Mouse (Mus musculus) megakaryocyte, adult 5-6 weeks (primary cell): ENCODE measurements around the gene Riiad1. TPM values are rescaled to one million over a fixed set of nuclear protein-coding genes. Genes with fewer than 3 reads are reported as not detected.

ENCODE experiments used
- ATAC-seq: 2 replicates; pipeline ENCODE4 v1.8.0; 2016; ENCODE audit warnings: mild to moderate bottlenecking, inconsistent platforms; ENCODE audit not compliant: poor library complexity, severe bottlenecking
- total RNA-seq, 2 experiments: library from RNA; stranded (forward) in 1 of 2; stranded (reverse) in 1 of 2; fragments of 153-499, 151-499 nt in 1 of 2; fragments of 221-1000, 200-1000 nt in 1 of 2; gene quantifications; 2 replicates each; pipeline versions ENCODE4 v1.2.3 to v1.2.4; 2015 to 2017

The Riiad1 gene
- total RNA-seq (2015) (1.1 TPM in 1 of 2 replicates, not detected in the other), total RNA-seq (2017) (not detected in 2 replicates)

GRCm38 (mm10) chr3:94480291-94480884 is at the start of gene Riiad1:
Gene Riiad1 (minus strand): TSS chr3:94480341.
- ATAC-seq: no peak

GRCm38 (mm10) chr3:94526731-94527130 is 46.6 kb upstream of the Riiad1 start:
- ATAC-seq: no peak

GRCm38 (mm10) chr3:94506664-94507063 is 26.5 kb upstream of the Riiad1 start:
- ATAC-seq: no peak; the same call in 1 of the 2 replicates

GRCm38 (mm10) chr3:94502243-94502642 is 22.1 kb upstream of the Riiad1 start:
- ATAC-seq: peak; percentile 77

DNA sequence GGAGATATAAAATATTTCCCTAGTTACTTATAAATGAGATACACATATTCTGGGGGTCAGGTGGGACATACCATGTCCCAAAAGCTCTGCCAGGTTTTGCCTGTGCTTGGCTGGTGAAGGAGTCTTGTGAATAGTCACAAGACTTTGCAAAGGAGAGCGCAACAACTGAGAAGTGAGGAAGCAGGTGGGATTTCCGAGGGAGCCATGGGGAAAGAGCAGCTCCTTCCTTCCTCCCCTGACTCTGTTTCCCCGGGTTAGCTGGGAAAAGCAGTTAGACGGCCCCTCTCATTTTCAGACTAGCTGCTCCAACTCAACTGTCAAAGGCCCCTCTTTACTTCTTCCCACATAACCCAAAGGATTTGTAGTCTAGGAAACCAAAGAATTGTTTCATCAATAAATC is 17.0 kb upstream of the Riiad1 start:
- no peak for ATAC-seq

DNA sequence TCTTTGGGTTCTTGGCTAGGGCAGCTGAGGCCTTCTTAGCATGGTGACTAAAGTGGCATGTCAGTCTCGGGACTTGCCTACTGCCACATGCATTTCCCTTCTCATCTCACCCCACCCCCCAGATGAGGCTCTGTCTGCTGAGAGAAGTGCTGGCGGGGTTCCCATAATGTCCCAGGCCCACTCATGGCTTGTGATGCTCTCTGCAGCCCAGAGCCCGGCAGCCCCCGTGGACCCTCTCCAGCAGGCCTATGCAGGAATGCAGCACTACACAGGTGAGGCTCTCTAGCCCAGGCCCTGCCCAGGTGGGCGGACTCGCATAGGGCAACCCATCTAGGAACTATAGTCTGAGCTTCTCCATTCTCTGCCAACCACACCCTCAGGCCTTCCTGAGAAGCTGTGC is 7.4 kb upstream of the Riiad1 start:
- no peak for ATAC-seq

GRCm38 (mm10) chr3:94485922-94486321 is 5.8 kb upstream of the Riiad1 start:
- no peak for ATAC-seq

- no peak for ATAC-seq
These were observed 3.8 kb upstream of the Riiad1 start for GRCm38 (mm10) chr3:94483790-94484439.

DNA sequence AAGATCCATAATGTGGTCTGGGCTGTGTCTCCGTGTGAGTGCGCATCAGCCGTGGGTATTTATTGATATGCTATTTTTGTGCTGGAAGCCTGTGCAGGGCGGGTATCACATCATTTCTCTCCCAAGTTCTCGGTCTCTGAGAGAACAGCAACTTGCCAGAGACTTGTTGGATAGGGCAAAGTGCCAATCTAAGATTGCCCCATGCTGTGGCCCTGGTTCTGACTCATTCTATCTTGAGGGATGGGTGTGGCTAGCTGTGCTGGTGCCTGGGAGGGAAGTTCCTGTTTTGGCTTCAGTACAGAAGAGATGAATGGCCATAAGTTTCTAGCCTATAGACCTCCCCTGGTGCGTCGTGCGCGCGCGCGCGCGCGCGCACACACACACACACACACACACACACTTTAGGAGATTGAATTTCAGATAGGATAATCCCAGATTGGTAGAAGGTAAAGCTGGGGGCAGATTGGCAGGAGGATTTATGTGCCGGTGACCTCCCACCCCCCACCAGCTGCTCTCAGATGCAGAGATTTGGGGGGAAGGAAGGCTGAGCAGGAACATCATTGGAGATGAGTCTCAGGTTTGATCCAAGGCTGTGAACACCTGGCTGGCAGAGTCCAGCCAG is 2.7 kb upstream of the Riiad1 start:
- ATAC-seq: peak; percentile 89

GRCm38 (mm10) chr3:94481429-94481828 is 1.3 kb upstream of the Riiad1 start:
- ATAC-seq: no peak

DNA sequence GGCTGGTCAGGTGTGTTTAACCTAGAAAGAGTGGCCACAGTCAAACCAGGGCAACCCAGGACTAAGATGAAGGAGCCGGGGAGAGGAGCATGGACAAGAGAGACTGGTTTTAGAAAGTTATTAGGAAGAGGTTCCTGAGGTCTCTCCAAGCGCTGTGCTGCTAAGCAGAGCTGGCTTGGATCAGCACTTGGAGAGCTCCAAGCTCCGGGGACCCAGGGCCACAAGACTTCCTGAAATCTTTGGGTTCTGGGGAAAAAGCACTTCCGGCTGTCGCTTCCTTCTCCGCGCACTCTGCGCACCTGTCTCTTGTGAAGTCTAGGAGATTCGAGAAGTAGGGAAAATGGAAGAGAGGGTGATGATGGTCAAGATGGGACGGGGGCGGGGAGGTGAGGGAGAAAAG is 577 bp downstream of the Riiad1 start:
- no peak for ATAC-seq

DNA sequence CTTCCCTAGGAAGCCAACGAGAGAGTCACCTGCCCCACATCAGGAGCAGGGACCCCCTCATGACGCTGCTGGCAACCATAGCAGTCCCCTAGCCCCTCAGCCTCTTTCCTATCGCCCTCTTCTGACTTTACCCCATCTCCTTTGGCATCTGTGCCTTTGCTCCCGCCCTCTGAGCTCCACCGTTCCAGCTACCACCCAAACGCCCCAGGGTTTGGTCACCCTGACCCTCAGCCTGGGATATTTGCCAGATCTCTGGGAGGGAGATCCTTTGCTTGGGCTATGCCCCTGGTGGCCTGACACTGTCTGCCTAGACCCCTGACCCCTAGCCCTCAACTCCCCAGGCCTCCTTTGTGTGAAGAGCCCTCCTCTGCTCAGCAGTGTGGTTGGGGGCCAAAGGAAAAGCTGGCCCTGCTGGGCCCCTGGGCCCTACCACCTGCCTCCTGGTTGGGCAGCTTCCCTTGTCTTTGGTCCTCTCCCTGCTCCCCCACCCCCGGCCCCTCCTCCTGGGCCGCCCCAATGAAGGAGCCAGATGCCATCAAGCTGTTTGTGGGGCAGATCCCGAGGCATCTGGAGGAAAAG is 1.5 kb downstream of the Riiad1 start:
- no peak for ATAC-seq

DNA sequence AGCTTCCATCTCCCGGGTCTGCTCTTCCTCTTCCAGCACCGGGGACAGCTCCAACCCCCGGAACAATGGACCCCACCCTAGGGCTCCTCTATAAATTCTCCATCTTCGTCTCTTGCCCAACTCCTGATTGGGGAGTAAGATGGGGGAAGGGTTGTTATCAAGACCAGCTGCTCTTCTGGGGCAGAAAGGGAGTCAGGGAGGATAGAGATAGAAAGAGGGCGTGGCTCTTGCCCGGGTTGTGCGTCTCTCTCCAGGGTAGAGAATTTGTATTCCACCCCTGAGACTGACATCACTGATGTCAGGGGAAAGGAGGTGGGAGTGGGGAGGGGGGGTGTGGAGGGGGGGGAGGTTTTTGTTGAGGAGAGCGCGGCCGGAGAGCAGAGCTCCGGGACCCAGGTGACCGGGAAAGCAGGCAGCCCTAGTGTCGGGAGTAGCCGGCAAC is 2.1 kb downstream of the Riiad1 start, which contains the start of gene Celf3:
TSS of gene Celf3 (plus strand) at position 315 of the 442 bp plus-strand sequence.
- no peak for ATAC-seq

DNA sequence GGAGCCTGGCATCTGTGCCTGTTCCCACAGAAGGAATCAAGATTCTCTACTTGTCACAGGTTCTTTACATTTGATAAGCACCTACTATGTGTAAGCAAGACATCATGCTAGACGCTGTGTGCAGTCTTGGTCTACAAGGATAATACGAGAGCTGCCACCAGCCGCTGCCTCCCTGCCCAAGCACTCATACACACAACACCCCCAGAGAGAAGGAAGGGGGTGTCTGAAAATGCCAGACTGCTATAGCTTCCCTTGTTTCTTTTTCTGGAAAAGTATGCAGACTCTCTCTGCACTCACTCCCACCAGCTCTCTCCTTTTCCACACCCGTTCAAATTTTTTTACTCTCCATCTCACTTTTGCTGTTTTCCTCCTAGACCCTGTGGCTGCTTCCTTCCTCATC is 2.7 kb downstream of the Riiad1 start:
- no peak for ATAC-seq

- ATAC-seq: no peak
These were observed 3.7 kb downstream of the Riiad1 start for GRCm38 (mm10) chr3:94476301-94477035.

- no peak for ATAC-seq
These were observed 6.4 kb downstream of the Riiad1 start for GRCm38 (mm10) chr3:94473567-94474232.

GRCm38 (mm10) chr3:94473115-94473505 is 7.0 kb downstream of the Riiad1 start:
- no peak for ATAC-seq

DNA sequence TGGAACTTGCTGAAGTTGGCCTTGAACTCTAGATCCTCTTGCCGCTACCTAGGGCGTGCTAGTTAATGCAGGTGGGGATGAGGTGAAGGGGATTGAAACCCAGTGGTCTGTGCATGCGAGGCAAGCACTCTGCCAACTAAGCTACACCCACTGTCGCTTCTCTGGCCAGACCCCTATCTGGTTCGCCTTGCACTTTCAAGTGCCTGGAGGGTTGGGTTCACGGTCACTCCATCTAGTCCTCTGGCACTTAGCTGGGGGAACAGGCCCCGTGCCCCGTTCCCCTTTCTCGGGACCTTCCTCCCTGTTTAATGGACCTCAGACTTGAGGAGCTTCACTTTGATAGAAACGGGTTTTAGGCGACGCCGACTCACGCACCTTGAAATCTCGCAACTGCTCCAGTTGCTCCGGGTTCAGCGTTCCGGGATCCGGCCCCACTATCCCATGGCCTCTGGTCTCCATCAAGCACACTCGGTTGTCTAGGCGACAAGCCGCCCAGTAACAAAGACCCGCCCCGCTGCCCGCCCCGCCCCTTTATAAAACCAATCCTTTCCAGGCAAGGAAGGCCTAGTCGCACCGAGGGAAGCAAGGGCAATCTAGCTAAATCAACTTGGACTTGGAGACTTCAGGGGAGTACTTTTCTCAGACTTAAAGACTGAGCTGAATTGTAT is 7.6 kb downstream of the Riiad1 start:
- ATAC-seq: no peak

- ATAC-seq: no peak; the same call in 1 of the 2 replicates
These were observed 11.2 kb downstream of the Riiad1 start for GRCm38 (mm10) chr3:94468931-94469330.
